Mouse (Mus musculus): ENCODE results near the gene Tnnt3. TPM values are rescaled to one million over a fixed set of nuclear protein-coding genes. Genes with fewer than 3 reads are reported as not detected.

Gene Tnnt3
- total and polyA plus RNA-seq, 3 experiments: not detected

DNA sequence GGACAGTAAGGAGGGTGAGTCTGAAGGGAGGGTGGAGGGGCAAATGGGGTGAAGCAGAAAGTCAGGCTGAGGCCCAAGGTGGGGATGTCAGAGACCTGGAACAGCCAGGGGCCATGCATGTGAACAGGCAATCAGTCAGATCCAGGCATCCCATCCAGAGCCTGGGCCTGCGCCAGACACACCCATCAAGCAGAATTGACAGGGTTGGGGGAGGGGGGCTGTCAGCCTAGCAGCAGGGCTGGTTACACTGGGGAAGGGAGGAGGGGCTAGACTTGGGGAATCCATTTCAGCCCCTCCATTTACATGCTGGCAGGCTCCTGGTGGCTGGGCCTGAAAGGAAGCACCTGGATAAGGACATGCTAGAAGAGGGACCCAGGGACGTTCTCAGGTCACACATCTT is 7.3 kb downstream of the Tnnt3 start:
- DNase-seq (ENCODE audit: low read depth, low spot score): no peak
- Histone ChIP-seq H3K9ac (ENCODE audit: control insufficient read depth, low read depth, low read length, poor library complexity, severe bottlenecking) (no peak overlapping the region), H3K36me3 (ENCODE audit: control insufficient read depth in 1 of 2, insufficient read depth in 2 of 2, low read length in 2 of 2) (no peaks in the 10 kb centered on the region), H3K9me3 (replicated peaks; ENCODE audit: insufficient read depth, low read length) (no peaks in the 10 kb centered on the region), H3K27me3 (ENCODE audit: control insufficient read depth in 1 of 2, insufficient read depth in 2 of 2, low read length in 2 of 2) (no peaks in the 10 kb centered on the region; a peak in 1 of 4 replicates), H3K27ac (ENCODE audit: control insufficient read depth, low read depth, low read length) (no peak overlapping the region), H3K79me2 (ENCODE audit: control insufficient read depth, insufficient read depth, low read length, poor library complexity) (no peaks in the 10 kb centered on the region), H3K4me1 (ENCODE audit: control insufficient read depth in 1 of 2, insufficient read depth in 2 of 2, low read length in 2 of 2) (no peaks in the 10 kb centered on the region), H3K4me3 (ENCODE audit: control insufficient read depth in 1 of 2, insufficient read depth in 1 of 2, low read depth in 2 of 2, low read length in 2 of 2) (no peak overlapping the region)
- TF ChIP-seq MYC (IDR thresholded peaks at IDR 0.05; ENCODE audit: low read depth, low read length): no peak
- no peak for TF ChIP-seq CHD2 (IDR thresholded peaks at IDR 0.05; ENCODE audit: low read length)
- TF ChIP-seq HCFC1 (IDR thresholded peaks at IDR 0.05; ENCODE audit: low read depth, low read length): no peak
- TF ChIP-seq POLR2AphosphoS2 (IDR thresholded peaks at IDR 0.05; ENCODE audit: low read length): no peak
- no peak for TF ChIP-seq USF2 (IDR thresholded peaks at IDR 0.05; ENCODE audit: borderline replicate concordance in 1 of 2, insufficient read depth in 1 of 2, low read depth in 1 of 2, low read length in 2 of 2)
- TF ChIP-seq MAFK (IDR thresholded peaks at IDR 0.05; ENCODE audit: borderline replicate concordance, low read depth, low read length): no peak
- TF ChIP-seq TBP (IDR thresholded peaks at IDR 0.05; ENCODE audit: low read depth, low read length): no peak
- TF ChIP-seq RAD21 (IDR thresholded peaks at IDR 0.05; ENCODE audit: low read depth, low read length): no peak
- no peak for TF ChIP-seq BHLHE40 (IDR thresholded peaks at IDR 0.05; ENCODE audit: borderline replicate concordance, low read depth, low read length)
- no peak for TF ChIP-seq MEF2A (IDR thresholded peaks at IDR 0.05; ENCODE audit: extremely low read depth, insufficient replicate concordance, low read depth, low read length, poor library complexity, severe bottlenecking)
- no peak for TF ChIP-seq MAZ (IDR thresholded peaks at IDR 0.05; ENCODE audit: low read depth, low read length)
- TF ChIP-seq KAT2A (conservative IDR thresholded peaks at IDR 0.05; ENCODE audit: low read depth, low read length): no peak
- TF ChIP-seq SMC3 (IDR thresholded peaks at IDR 0.05; ENCODE audit: low read depth, low read length): no peak
- no peak for TF ChIP-seq CTCF (IDR thresholded peaks at IDR 0.05 in 2 of 3, conservative IDR thresholded peaks at IDR 0.05 in 1 of 3; ENCODE audit: control insufficient read depth in 1 of 3, insufficient read depth in 1 of 3, low read depth in 2 of 3, low read length in 3 of 3, poor library complexity in 1 of 3, severe bottlenecking in 1 of 3)
- TF ChIP-seq UBTF (IDR thresholded peaks at IDR 0.05; ENCODE audit: borderline replicate concordance, insufficient read depth, low read depth, low read length): no peak
- no peak for TF ChIP-seq GATA1 (IDR thresholded peaks at IDR 0.05; ENCODE audit: low read depth, low read length)
- TF ChIP-seq CHD1 (IDR thresholded peaks at IDR 0.05; ENCODE audit: low read depth, low read length): no peak
- TF ChIP-seq JUND (IDR thresholded peaks at IDR 0.05; ENCODE audit: low read depth, low read length): no peak

DNA sequence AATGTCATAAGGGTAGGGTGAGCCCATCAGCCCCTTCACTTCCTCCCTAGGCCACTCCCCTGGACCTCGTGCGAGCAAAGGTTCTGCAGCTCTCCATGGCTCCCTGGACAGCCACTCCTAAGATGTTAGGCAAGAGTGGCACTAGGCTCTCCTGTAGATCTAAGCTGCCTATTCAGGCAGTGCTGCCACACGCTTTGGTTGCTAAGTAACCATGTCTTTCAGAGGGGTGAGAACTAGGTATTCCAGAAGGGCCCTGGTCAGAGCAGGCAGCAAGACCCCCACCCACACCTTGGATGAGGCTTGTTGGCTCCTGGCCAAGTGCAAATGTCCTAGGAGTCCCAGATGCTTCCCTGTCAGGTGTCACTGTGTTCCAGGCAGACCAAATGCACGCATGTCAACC is 7.9 kb downstream of the Tnnt3 start:
- Histone ChIP-seq H3K36me3 (ENCODE audit: control insufficient read depth in 1 of 2, insufficient read depth in 2 of 2, low read length in 2 of 2) (no peaks in the 10 kb centered on the region), H3K79me2 (ENCODE audit: control insufficient read depth, insufficient read depth, low read length, poor library complexity) (no peaks in the 10 kb centered on the region), H3K9me3 (replicated peaks; ENCODE audit: insufficient read depth, low read length) (no peaks in the 10 kb centered on the region), H3K4me1 (ENCODE audit: control insufficient read depth in 1 of 2, insufficient read depth in 2 of 2, low read length in 2 of 2) (no peaks in the 10 kb centered on the region), H3K4me3 (ENCODE audit: control insufficient read depth in 1 of 2, insufficient read depth in 1 of 2, low read depth in 2 of 2, low read length in 2 of 2) (no peak overlapping the region), H3K27me3 (ENCODE audit: control insufficient read depth in 1 of 2, insufficient read depth in 2 of 2, low read length in 2 of 2) (no peaks in the 10 kb centered on the region), H3K27ac (ENCODE audit: control insufficient read depth, low read depth, low read length) (no peak overlapping the region), H3K9ac (ENCODE audit: control insufficient read depth, low read depth, low read length, poor library complexity, severe bottlenecking) (no peak overlapping the region)
- TF ChIP-seq CHD1 (IDR thresholded peaks at IDR 0.05; ENCODE audit: low read depth, low read length): no peak
- TF ChIP-seq BHLHE40 (IDR thresholded peaks at IDR 0.05; ENCODE audit: borderline replicate concordance, low read depth, low read length): no peak
- no peak for TF ChIP-seq SMC3 (IDR thresholded peaks at IDR 0.05; ENCODE audit: low read depth, low read length)
- TF ChIP-seq MAZ (IDR thresholded peaks at IDR 0.05; ENCODE audit: low read depth, low read length): no peak
- TF ChIP-seq MXI1 (IDR thresholded peaks at IDR 0.05; ENCODE audit: low read depth, low read length): no peak
- TF ChIP-seq GABPA (IDR thresholded peaks at IDR 0.05; ENCODE audit: low read depth, low read length): no peak
- no peak for TF ChIP-seq MEF2A (IDR thresholded peaks at IDR 0.05; ENCODE audit: extremely low read depth, insufficient replicate concordance, low read depth, low read length, poor library complexity, severe bottlenecking)
- no peak for TF ChIP-seq ZMIZ1 (IDR thresholded peaks at IDR 0.05; ENCODE audit: low read depth, low read length)
- no peak for TF ChIP-seq MYC (IDR thresholded peaks at IDR 0.05; ENCODE audit: low read depth, low read length)
- DNase-seq (ENCODE audit: low read depth, low spot score): no peak
